Mouse (Mus musculus) layer of hippocampus, adult 8-10 months (tissue): ENCODE results near the gene Lyrm9. TPM values are rescaled to one million over a fixed set of nuclear protein-coding genes. Genes with fewer than 3 reads are reported as not detected.
A peak's percentile ranks its signal among the peaks of the same experiment; 100 is the strongest.

Experiments
- DNase-seq, 2 experiments: peaks; one replicate each; pipeline ENCODE4 v3.0.0; 2022; ENCODE audit warnings: low spot score in 2 of 2
- total RNA-seq, 4 experiments: library from RNA; stranded (reverse); gene quantifications; 2 replicates each; pipeline ENCODE4 v1.2.4; 2022

The Lyrm9 gene
- total RNA-seq, 4 experiments from 2014 or later: 20.1 to 29.1 (median 23.5) TPM

DNA sequence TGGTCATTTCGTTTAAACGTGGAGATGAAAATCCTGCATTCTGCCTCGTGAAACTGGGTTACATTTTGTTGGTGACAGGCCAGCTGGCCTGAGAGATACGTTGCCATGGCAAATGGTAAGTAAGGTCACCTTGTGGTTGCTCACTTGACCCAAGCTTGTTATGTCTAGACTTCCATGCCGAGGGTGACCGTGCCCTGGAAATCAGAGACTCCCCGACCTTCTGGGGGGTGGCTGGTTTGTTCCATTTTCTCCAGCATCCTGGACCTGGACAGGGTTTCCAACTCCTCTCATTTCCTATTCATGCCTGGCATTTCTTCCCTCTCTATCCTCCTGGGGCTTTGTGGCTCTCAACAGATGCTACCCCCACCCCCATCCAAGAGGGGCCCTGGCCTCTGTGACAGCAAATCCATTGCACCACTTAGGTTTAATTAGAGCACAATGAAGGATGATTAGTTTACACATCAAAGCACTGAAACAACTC is 11.9 kb upstream of the Lyrm9 start:
- DNase-seq: no peak

DNA sequence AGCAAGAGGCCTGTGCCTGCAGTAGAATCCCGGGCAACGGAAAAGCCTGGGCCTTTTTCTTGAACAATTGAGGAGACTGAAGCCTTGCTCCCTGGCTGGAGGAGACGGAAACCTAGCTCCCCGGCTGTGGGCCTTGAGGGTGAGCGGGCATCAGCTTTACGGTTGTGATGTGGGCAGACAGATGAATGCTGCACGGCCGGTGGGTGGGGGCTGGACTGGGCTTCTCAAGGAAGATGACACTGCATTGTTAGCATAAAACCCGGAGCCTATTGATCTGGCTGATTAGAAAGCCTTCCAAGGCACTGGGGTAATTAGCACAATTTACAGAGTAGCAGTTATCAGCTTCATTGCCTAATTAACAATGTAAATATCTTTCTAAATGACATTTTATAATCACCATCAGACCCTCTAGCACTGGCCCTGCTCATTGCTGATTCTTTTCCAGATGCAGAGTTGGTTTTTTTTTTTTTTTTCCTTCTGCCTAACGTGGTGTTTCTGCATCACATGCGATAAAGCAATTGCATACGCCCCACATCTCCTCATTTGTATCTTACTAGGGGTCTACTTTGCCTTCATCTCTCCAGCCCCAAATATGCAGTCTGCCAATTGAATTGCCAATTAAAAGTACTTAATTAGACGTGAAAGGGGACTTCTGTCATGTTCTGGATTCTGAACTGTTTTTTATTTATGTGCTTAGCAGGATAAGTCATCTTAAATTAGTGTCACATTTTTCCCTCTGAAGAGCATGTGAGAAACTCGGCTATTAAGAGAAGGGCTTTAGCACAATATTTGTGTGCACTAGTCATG is 10.2 kb upstream of the Lyrm9 start:
- DNase-seq: no peak

- no peak for DNase-seq
Observed at GRCm38 (mm10) chr11:78817311-78818022, 8.9 kb upstream of the Lyrm9 start.

- no peak for DNase-seq
Observed at GRCm38 (mm10) chr11:78820337-78821000, 5.9 kb upstream of the Lyrm9 start.

- peak in 1 of 2 experiments; percentile 47 for DNase-seq
Observed at GRCm38 (mm10) chr11:78822792-78823498, 3.4 kb upstream of the Lyrm9 start.

GRCm38 (mm10) chr11:78827546-78827945 is 1.2 kb downstream of the Lyrm9 start:
- DNase-seq: no peak

DNA sequence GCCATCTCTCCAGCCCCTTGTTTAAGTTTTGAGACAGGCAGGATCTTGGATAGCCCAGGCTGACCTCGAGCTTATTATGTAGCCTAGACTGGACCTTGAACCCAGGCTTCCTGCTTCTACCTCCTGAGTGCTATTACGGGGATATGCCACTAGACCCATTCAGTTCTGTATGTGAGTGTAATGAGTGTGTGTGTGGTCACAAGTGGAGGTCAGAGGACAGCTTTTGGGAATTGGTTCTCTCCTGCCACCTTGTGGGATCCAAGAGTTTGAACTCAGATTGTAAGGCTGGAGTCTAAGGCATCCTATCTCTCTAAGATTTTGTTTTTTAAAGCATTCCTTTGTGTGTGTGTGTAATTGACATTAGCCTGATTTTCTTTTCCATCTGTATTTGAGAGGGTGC is 2.0 kb downstream of the Lyrm9 start:
- DNase-seq: no peak

DNA sequence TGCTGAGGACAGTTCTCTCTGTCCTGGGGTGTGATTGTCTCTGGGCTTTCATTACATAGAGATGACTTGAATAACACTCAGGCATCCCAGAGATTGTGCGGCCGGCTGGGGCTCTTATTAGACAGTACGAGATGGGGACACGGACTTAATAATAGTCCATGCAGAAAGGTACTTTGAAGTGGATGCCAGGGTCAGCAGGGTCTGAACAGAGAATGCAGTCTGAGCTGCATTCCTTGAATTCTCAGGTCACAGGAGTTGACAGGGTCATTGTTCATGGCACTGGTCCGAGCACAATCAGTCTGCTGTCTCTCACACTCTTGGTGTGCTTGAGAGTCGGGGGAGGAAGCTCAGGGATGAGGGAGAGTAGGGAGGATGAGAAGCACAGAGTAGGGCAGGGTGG is 3.0 kb downstream of the Lyrm9 start:
- DNase-seq: no peak

GRCm38 (mm10) chr11:78830180-78830579 is 3.8 kb downstream of the Lyrm9 start:
- no peak for DNase-seq

- DNase-seq: peak; percentile 86 to 91
Observed at GRCm38 (mm10) chr11:78831716-78832115, 5.3 kb downstream of the Lyrm9 start.

GRCm38 (mm10) chr11:78832117-78832726 is 5.8 kb downstream of the Lyrm9 start:
- no peak for DNase-seq

- no peak for DNase-seq
Observed at GRCm38 (mm10) chr11:78832816-78833314, 6.5 kb downstream of the Lyrm9 start.

- no peak for DNase-seq
Observed at GRCm38 (mm10) chr11:78836486-78836885, 10.1 kb downstream of the Lyrm9 start.

GRCm38 (mm10) chr11:78837989-78838388 is 11.6 kb downstream of the Lyrm9 start:
- peak in 1 of 2 experiments; percentile 67 for DNase-seq

DNA sequence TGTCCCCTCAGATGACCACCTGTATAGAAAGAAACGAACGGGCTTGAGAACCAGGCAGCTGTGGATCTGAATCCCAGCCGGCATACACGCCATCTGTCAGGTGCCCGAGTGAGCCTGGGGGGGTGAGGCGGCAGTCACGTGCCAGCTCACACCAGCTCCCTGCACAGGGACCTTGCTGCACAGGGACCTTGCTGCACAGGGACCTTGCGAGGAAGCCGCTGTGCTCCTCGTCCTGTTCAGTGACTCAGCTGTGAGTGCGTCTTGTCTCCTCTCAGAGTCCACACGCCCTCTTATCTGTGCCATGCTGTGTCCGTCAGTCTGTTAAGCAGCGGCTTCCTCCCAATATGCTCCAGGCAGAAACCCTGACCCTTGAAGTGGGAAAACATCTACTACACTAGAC is 13.1 kb downstream of the Lyrm9 start:
- no peak for DNase-seq

- DNase-seq: no peak
Observed at GRCm38 (mm10) chr11:78840141-78840540, 13.8 kb downstream of the Lyrm9 start.

GRCm38 (mm10) chr11:78841987-78842386 is 15.6 kb downstream of the Lyrm9 start:
- DNase-seq: no peak

GRCm38 (mm10) chr11:78846620-78847019 is 20.2 kb downstream of the Lyrm9 start:
- DNase-seq: no peak

DNA sequence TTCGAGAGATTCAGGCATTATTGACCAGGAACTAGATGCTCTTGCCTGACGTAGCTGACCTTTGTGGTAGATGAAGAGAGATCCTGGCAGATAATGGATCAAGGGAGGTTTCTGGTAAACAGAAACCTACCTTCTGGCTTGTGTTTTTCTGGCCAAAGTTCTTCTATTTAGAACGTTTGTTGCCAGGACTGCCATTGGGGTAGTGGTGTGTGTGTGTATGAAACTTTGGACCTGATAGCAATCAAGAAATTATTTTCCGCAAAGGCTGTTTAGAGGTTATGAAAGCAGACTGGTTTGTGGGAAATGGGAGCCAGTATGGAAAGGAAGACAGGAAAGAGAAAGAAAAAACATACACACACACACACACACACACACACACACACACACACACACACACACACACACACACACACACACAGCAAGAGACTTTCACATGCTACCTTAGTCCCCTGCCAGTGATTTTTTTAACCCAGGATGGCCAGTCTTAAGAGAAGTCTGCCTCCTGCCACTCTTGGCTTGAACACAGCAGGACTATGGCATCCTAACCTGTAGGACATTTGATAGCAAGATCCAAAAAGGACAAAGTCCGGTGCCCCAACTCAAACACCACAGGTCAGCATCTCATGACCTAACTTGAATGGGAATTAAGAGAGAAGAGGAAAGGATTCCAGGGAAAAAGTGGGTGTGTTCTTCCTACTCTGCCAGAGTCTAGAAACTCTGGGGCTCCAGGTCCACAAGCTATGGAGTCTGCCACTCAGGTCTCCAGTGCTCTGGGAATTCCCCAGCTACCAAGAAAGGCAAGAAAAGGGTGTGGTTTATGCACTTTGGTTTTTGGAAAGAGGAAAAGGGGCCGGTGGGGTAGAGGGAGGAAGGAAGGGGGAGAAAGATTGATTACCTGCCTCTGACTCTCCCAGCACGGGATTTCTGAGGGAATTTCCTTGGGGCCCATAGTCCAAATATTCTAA is 21.8 kb downstream of the Lyrm9 start:
- no peak for DNase-seq

- DNase-seq: no peak
Observed at GRCm38 (mm10) chr11:78849859-78850258, 23.5 kb downstream of the Lyrm9 start.
